Mouse (Mus musculus) heart, adult 2 months (tissue): ENCODE data around the gene Sh3kbp1.

Experiments used
- CTCF ChIP-seq: fragments of 200-600 bp; IDR thresholded peaks from 2 replicates; pipeline ENCODE4 v1.8.1; 2022; ENCODE audit warnings: antibody characterized with exemption, mild to moderate bottlenecking, moderate library complexity
- EP300 ChIP-seq: fragments of 200-500 bp; IDR thresholded peaks from 2 replicates; pipeline ENCODE4 v1.6.1; 2011; ENCODE audit warnings: low read depth, low read length, control low read depth; ENCODE audit not compliant: insufficient read depth
- POLR2A ChIP-seq: fragments of 200-500 bp; IDR thresholded peaks from 2 replicates; pipeline ENCODE4 v1.6.1; 2011; ENCODE audit warnings: mild to moderate bottlenecking, low read depth, low read length, control low read depth; ENCODE audit not compliant: insufficient read depth

DNA sequence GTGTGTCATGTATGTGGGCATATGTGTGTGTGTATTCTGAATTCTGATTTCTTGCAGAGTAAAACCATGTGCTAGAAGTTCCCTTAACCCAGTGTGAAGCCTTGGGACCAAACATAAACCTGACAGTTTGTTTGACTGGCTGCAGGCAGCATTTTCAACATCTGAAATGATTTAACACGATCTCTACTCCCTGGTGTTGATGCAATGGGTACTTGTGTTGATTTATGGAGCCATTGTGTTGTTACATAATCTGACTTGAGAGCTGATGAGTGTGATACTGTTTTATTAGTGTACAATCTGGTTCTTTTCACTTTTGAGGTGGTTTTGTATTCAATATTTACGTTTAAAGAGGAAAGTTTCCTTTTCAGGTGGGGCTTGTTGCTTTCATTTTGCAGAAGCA lies 204.1 kb downstream of the Sh3kbp1 start:
- TF ChIP-seq POLR2A (no peak), CTCF (no peak), EP300 (no peak)
